Mouse (Mus musculus) C2C12 (cell line): ENCODE measurements around the gene Arl11. TPM values are rescaled to one million over a fixed set of nuclear protein-coding genes. Genes with fewer than 3 reads are reported as not detected.

Experiments
- H3K27me3 ChIP-seq: one replicate; pipeline ENCODE4 v1.6.1; 2011; ENCODE audit not compliant: control insufficient read depth, insufficient read depth, insufficient read length
- H3K36me3 ChIP-seq: one replicate; pipeline ENCODE4 v1.6.1; 2011; ENCODE audit not compliant: control insufficient read depth, insufficient read depth
- H3K4me3 ChIP-seq: one replicate; pipeline ENCODE4 v1.5.1; 2011; ENCODE audit warnings: mild to moderate bottlenecking, control low read depth; ENCODE audit not compliant: poor library complexity, insufficient read depth, severe bottlenecking
- H3K79me2 ChIP-seq: one replicate; pipeline ENCODE4 v1.6.1; 2011; ENCODE audit not compliant: control insufficient read depth, insufficient read depth
- H3K79me3 ChIP-seq: one replicate; pipeline ENCODE4 v1.6.1; 2011; ENCODE audit warnings: low read depth, control low read depth
- H3ac ChIP-seq: one replicate; pipeline ENCODE3; 2011; ENCODE audit warnings: low read depth; ENCODE audit not compliant: control insufficient read depth, insufficient read length
- CEBPB ChIP-seq: IDR thresholded peaks from one replicate; pipeline ENCODE4 v1.6.1; 2011; ENCODE audit warnings: low read depth, mild to moderate bottlenecking, control low read depth, moderate library complexity
- CTCF ChIP-seq: IDR thresholded peaks from one replicate; pipeline ENCODE4 v1.5.1; 2011; ENCODE audit not compliant: control insufficient read depth, insufficient read depth, insufficient read length
- FOSL1 ChIP-seq: IDR thresholded peaks from one replicate; pipeline ENCODE4 v1.8.0; 2011; ENCODE audit warnings: mild to moderate bottlenecking, low read length; ENCODE audit not compliant: poor library complexity, insufficient read depth, severe bottlenecking
- MAX ChIP-seq: IDR thresholded peaks from one replicate; pipeline ENCODE4 v1.6.1; 2011; ENCODE audit warnings: mild to moderate bottlenecking, control low read depth
- MYOD1 ChIP-seq: IDR thresholded peaks from one replicate; pipeline ENCODE4 v1.6.1; 2011; ENCODE audit warnings: low read depth; ENCODE audit not compliant: control insufficient read depth, insufficient read length
- MYOG ChIP-seq: IDR thresholded peaks from one replicate; pipeline ENCODE4 v1.6.1; 2011; ENCODE audit not compliant: control insufficient read depth, insufficient read length; ENCODE audit errors: extremely low read depth
- USF1 ChIP-seq: IDR thresholded peaks from one replicate; pipeline ENCODE4 v1.6.1; 2011; ENCODE audit warnings: low read depth, mild to moderate bottlenecking, control low read depth, moderate library complexity
- polyA plus RNA-seq: library from polyadenylated mRNA; unstranded; fragments of >200 nt; fragmentation: generic; extraction: Trizol; gene quantifications from one replicate; pipeline ENCODE4 v1.2.1, GENCODE M21; 2012; ENCODE audit warnings: missing spikeins

Arl11 gene
- polyA plus RNA-seq, 1 experiment: not detected

DNA sequence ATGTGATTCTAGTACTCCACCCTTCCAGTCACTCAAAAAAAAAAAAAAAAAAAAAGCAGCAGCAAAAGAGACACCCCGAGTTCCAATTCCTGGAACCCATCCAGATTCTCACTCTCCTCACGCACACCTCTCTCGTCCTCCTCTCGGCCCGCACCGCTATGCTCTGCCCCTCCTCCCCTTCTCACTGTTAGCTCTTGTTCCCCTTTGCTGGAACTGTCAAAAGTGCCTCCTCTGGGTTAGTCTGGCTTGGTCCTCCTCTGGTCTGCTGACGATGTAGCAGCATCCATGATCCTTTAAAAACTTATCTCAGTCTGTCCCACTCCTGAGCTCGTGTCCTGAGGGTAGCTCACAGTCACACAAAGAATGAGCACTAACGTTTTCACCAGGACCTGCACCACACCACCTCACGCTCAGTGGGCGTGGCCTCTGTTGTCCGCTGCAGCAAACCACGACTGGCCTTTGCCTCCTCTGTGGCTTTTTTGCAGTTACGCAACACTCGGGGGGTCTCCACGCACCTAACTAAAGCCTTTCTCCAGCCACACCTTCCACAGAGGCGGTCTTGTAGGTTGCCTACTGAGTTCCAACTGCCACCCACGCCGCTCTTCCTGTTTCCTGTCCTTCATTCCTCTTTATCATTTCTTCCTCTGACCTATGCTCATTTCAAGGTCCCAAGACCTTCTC is 20.8 kb upstream of the Arl11 start:
- Histone ChIP-seq H3K36me3 (no peaks in the 10 kb centered on the region), H3K27me3 (no peaks in the 10 kb centered on the region), H3K79me3 (no peaks in the 10 kb centered on the region), H3ac (no peak overlapping the region), H3K4me3 (no peak overlapping the region), H3K79me2 (no peaks in the 10 kb centered on the region)
- TF ChIP-seq CEBPB: no peak
- TF ChIP-seq MAX: no peak

- no peaks in the 10 kb centered on the region for H3K27me3 ChIP-seq
- no peaks in the 10 kb centered on the region for H3K79me3 ChIP-seq
- H3K79me2 ChIP-seq: no peaks in the 10 kb centered on the region
- no peak overlapping the region for H3ac ChIP-seq
- TF ChIP-seq CTCF: no peak
- TF ChIP-seq FOSL1: no peak
- TF ChIP-seq MYOG: no peak
- no peak for TF ChIP-seq CEBPB
- TF ChIP-seq USF1: no peak
- no peak for TF ChIP-seq MAX
- TF ChIP-seq MYOD1: no peak
- no peak overlapping the region for H3K4me3 ChIP-seq
- no peaks in the 10 kb centered on the region for H3K36me3 ChIP-seq
Observed at GRCm38 (mm10) chr14:61290664-61291063, 18.9 kb upstream of the Arl11 start.

- H3K4me3 ChIP-seq: no peak overlapping the region
- H3K79me3 ChIP-seq: no peaks in the 10 kb centered on the region
- H3K36me3 ChIP-seq: no peaks in the 10 kb centered on the region
- H3K27me3 ChIP-seq: peaks cover 5% of the 10 kb centered on the region
- TF ChIP-seq CEBPB (no peak), MYOG (no peak), CTCF (peak; percentile 53)
- no peaks in the 10 kb centered on the region for H3K79me2 ChIP-seq
- H3ac ChIP-seq: no peak overlapping the region
Observed at GRCm38 (mm10) chr14:61293884-61294737, 15.4 kb upstream of the Arl11 start.

DNA sequence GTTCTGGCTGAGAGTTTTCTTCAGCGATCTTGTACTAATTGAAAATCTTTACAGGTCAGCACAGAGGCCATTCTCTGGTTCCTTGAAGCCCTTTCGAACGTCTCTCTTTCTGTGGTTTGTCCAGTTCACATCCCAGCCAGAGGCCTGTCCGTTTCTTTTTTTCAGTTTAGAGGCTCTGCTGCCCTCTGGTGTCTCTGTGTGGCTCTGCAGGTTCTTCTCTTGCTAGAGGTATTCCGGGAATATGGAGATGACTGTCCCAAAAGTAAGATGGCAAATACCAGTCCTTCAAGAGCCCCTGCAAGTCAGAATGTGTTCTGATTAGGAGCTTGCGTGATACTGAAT is 14.8 kb upstream of the Arl11 start:
- TF ChIP-seq CTCF (peak; percentile 9), CEBPB (no peak), FOSL1 (no peak)
- no peak overlapping the region for H3ac ChIP-seq
- H3K79me3 ChIP-seq: no peaks in the 10 kb centered on the region
- peaks cover 5% of the 10 kb centered on the region for H3K27me3 ChIP-seq
- H3K36me3 ChIP-seq: no peaks in the 10 kb centered on the region
- H3K4me3 ChIP-seq: no peak overlapping the region
- no peaks in the 10 kb centered on the region for H3K79me2 ChIP-seq

- Histone ChIP-seq H3K27me3 (peaks cover 5% of the 10 kb centered on the region), H3K79me2 (no peaks in the 10 kb centered on the region), H3K36me3 (no peaks in the 10 kb centered on the region), H3K79me3 (no peaks in the 10 kb centered on the region), H3ac (no peak overlapping the region), H3K4me3 (no peak overlapping the region)
- TF ChIP-seq MAX (no peak), CEBPB (no peak), USF1 (no peak), MYOD1 (peak; percentile 42)
Observed at GRCm38 (mm10) chr14:61299810-61300209, 9.7 kb upstream of the Arl11 start.

- no peak overlapping the region for H3K4me3 ChIP-seq
- peaks cover 5% of the 10 kb centered on the region for H3K27me3 ChIP-seq
- H3K36me3 ChIP-seq: no peaks in the 10 kb centered on the region
- TF ChIP-seq CTCF: no peak
- no peak for TF ChIP-seq MYOG
- TF ChIP-seq MAX: no peak
- no peak for TF ChIP-seq CEBPB
- TF ChIP-seq MYOD1: no peak
- TF ChIP-seq USF1: no peak
- TF ChIP-seq FOSL1: no peak
- no peaks in the 10 kb centered on the region for H3K79me2 ChIP-seq
- H3K79me3 ChIP-seq: no peaks in the 10 kb centered on the region
- H3ac ChIP-seq: no peak overlapping the region
Observed at GRCm38 (mm10) chr14:61301323-61301722, 8.2 kb upstream of the Arl11 start.
